Mouse (Mus musculus): ENCODE data around the gene Aarsd1. TPM values are rescaled to one million over a fixed set of nuclear protein-coding genes. Genes with fewer than 3 reads are reported as not detected.
"Not testable (repeated sequence)": the region's sequence is repeated elsewhere in the genome, so short reads cannot be mapped to it uniquely, and the experiment has no call there.

Gene Aarsd1
- polyA plus RNA-seq (2014; fragmentation: Nextera tagmentation; extraction: Ambion mirVana): 85.2 and 99.0 TPM in 2 replicates

GRCm38 (mm10) chr11:101417101-101417855, at the start of gene Aarsd1:
Aarsd1 (minus strand) TSS chr11:101417615.
- H3K27ac ChIP-seq (ENCODE audit: low read depth, low read length): peak within 1 kb of the TSS; percentile 13; the same call in 1 of the 2 replicates
- peak; percentile 75 for ATAC-seq (ENCODE audit: low FRiP score, low TSS enrichment)
- under 1% methylated on average over 45 of the region's 45 CpGs for WGBS

GRCm38 (mm10) chr11:101466552-101466950, 49.1 kb upstream of the Aarsd1 start:
- H3K9ac ChIP-seq (ENCODE audit: low read depth, low read length): peak overlapping the region; percentile 81; the same call in 1 of the 2 replicates
- peak overlapping the region; percentile 99 for H3K4me2 ChIP-seq (replicated peaks; ENCODE audit: low read depth, low read length)
- peak overlapping the region; percentile 80 for H3K4me3 ChIP-seq (ENCODE audit: low read length)
- WGBS: 58% methylated on average over 5 of the region's 5 CpGs
- not testable (repeated sequence) for H3K36me3 ChIP-seq (ENCODE audit: control insufficient read depth, insufficient read depth, low read length); H3K9me3 ChIP-seq (ENCODE audit: control insufficient read depth, low read length); H3K27me3 ChIP-seq (ENCODE audit: control insufficient read depth, insufficient read depth, low read length); ATAC-seq (ENCODE audit: low FRiP score, low TSS enrichment); H3K27ac ChIP-seq (ENCODE audit: low read depth, low read length)
- H3K4me1 ChIP-seq (ENCODE audit: control insufficient read depth, insufficient read depth, low read length): peaks cover 35% of the 10 kb centered on the region

More at GRCm38 (mm10) chr11:101417101-101417855, at the start of gene Aarsd1:
- H3K27me3 ChIP-seq (ENCODE audit: control insufficient read depth, insufficient read depth, low read length): no peaks in the 10 kb centered on the region
- H3K4me3 ChIP-seq (ENCODE audit: low read length): peak within 1 kb of the TSS; percentile 94
- H3K9ac ChIP-seq (ENCODE audit: low read depth, low read length): peak within 1 kb of the TSS; percentile 82
- H3K36me3 ChIP-seq (ENCODE audit: control insufficient read depth, insufficient read depth, low read length): peaks cover 18% of the 10 kb centered on the region
- H3K9me3 ChIP-seq (ENCODE audit: control insufficient read depth, low read length): no peaks in the 10 kb centered on the region
- H3K4me2 ChIP-seq (replicated peaks; ENCODE audit: low read depth, low read length): peak within 1 kb of the TSS; percentile 85
- peaks cover 8% of the 10 kb centered on the region for H3K4me1 ChIP-seq (ENCODE audit: control insufficient read depth, insufficient read depth, low read length)

- 1% methylated on average over 60 of the region's 60 CpGs for WGBS
- Histone ChIP-seq H3K9ac (ENCODE audit: low read depth, low read length) (peak within 1 kb of the TSS; percentile 81), H3K9me3 (ENCODE audit: control insufficient read depth, low read length) (no peaks in the 10 kb centered on the region), H3K4me1 (ENCODE audit: control insufficient read depth, insufficient read depth, low read length) (peaks cover 35% of the 10 kb centered on the region), H3K4me2 (replicated peaks; ENCODE audit: low read depth, low read length) (peak within 1 kb of the TSS; percentile 99), H3K27me3 (ENCODE audit: control insufficient read depth, insufficient read depth, low read length) (no peaks in the 10 kb centered on the region), H3K27ac (ENCODE audit: low read depth, low read length) (peak within 1 kb of the TSS; percentile 79), H3K36me3 (ENCODE audit: control insufficient read depth, insufficient read depth, low read length) (peaks cover 9% of the 10 kb centered on the region; the same call in 1 of the 2 replicates), H3K4me3 (ENCODE audit: low read length) (peak within 1 kb of the TSS; percentile 80)
- peak; percentile 47; the same call in 1 of the 2 replicates for ATAC-seq (ENCODE audit: low FRiP score, low TSS enrichment)
These were observed 48.6 kb upstream of the Aarsd1 start, which contains the start of gene Vat1 for GRCm38 (mm10) chr11:101465869-101466551. Vat1 (minus strand) TSS chr11:101466230.

GRCm38 (mm10) chr11:101465101-101465868, 47.9 kb upstream of the Aarsd1 start:
- Histone ChIP-seq H3K4me2 (replicated peaks; ENCODE audit: low read depth, low read length) (peak overlapping the region; percentile 99), H3K9ac (ENCODE audit: low read depth, low read length) (peak overlapping the region; percentile 81), H3K27me3 (ENCODE audit: control insufficient read depth, insufficient read depth, low read length) (no peaks in the 10 kb centered on the region), H3K36me3 (ENCODE audit: control insufficient read depth, insufficient read depth, low read length) (peaks cover 9% of the 10 kb centered on the region; the same call in 1 of the 2 replicates), H3K4me3 (ENCODE audit: low read length) (peak overlapping the region; percentile 80), H3K9me3 (ENCODE audit: control insufficient read depth, low read length) (no peaks in the 10 kb centered on the region), H3K4me1 (ENCODE audit: control insufficient read depth, insufficient read depth, low read length) (peaks cover 36% of the 10 kb centered on the region), H3K27ac (ENCODE audit: low read depth, low read length) (peak overlapping the region; percentile 79)
- ATAC-seq (ENCODE audit: low FRiP score, low TSS enrichment): peak; percentile 36
- 2% methylated on average over 51 of the region's 51 CpGs for WGBS

GRCm38 (mm10) chr11:101464211-101465100, 47.0 kb upstream of the Aarsd1 start, which contains the start of gene Rnd2:
Rnd2 (plus strand) TSS chr11:101464999.
- peaks cover 43% of the 10 kb centered on the region for H3K4me1 ChIP-seq (ENCODE audit: control insufficient read depth, insufficient read depth, low read length)

GRCm38 (mm10) chr11:101462583-101463440, 45.4 kb upstream of the Aarsd1 start:
- H3K4me1 ChIP-seq (ENCODE audit: control insufficient read depth, insufficient read depth, low read length): peaks cover 38% of the 10 kb centered on the region
- H3K27ac ChIP-seq (ENCODE audit: low read depth, low read length): no peak overlapping the region
- H3K27me3 ChIP-seq (ENCODE audit: control insufficient read depth, insufficient read depth, low read length): no peaks in the 10 kb centered on the region
- no peak overlapping the region for H3K4me2 ChIP-seq (replicated peaks; ENCODE audit: low read depth, low read length)
- ATAC-seq (ENCODE audit: low FRiP score, low TSS enrichment): no peak
- no peaks in the 10 kb centered on the region for H3K9me3 ChIP-seq (ENCODE audit: control insufficient read depth, low read length)
- H3K36me3 ChIP-seq (ENCODE audit: control insufficient read depth, insufficient read depth, low read length): peaks cover 19% of the 10 kb centered on the region; the same call in 1 of the 2 replicates
- H3K4me3 ChIP-seq (ENCODE audit: low read length): no peak overlapping the region
- no peak overlapping the region for H3K9ac ChIP-seq (ENCODE audit: low read depth, low read length)
- 25% methylated on average over 13 of the region's 13 CpGs for WGBS

More at GRCm38 (mm10) chr11:101464211-101465100, 47.0 kb upstream of the Aarsd1 start, which contains the start of gene Rnd2:
- Histone ChIP-seq H3K9ac (ENCODE audit: low read depth, low read length) (peak within 1 kb of the TSS; percentile 81), H3K4me2 (replicated peaks; ENCODE audit: low read depth, low read length) (peak within 1 kb of the TSS; percentile 99), H3K36me3 (ENCODE audit: control insufficient read depth, insufficient read depth, low read length) (peaks cover 14% of the 10 kb centered on the region; the same call in 1 of the 2 replicates), H3K27ac (ENCODE audit: low read depth, low read length) (peak within 1 kb of the TSS; percentile 79), H3K9me3 (ENCODE audit: control insufficient read depth, low read length) (no peaks in the 10 kb centered on the region), H3K27me3 (ENCODE audit: control insufficient read depth, insufficient read depth, low read length) (no peaks in the 10 kb centered on the region), H3K4me3 (ENCODE audit: low read length) (peak within 1 kb of the TSS; percentile 80)
- 4% methylated on average over 12 of the region's 12 CpGs for WGBS
- ATAC-seq (ENCODE audit: low FRiP score, low TSS enrichment): peak; percentile 8; the same call in 1 of the 2 replicates

GRCm38 (mm10) chr11:101462141-101462540, 44.7 kb upstream of the Aarsd1 start:
- Histone ChIP-seq H3K4me3 (ENCODE audit: low read length) (no peak overlapping the region), H3K4me2 (replicated peaks; ENCODE audit: low read depth, low read length) (no peak overlapping the region), H3K4me1 (ENCODE audit: control insufficient read depth, insufficient read depth, low read length) (peaks cover 38% of the 10 kb centered on the region), H3K27me3 (ENCODE audit: control insufficient read depth, insufficient read depth, low read length) (no peaks in the 10 kb centered on the region), H3K9ac (ENCODE audit: low read depth, low read length) (no peak overlapping the region), H3K27ac (ENCODE audit: low read depth, low read length) (no peak overlapping the region), H3K36me3 (ENCODE audit: control insufficient read depth, insufficient read depth, low read length) (peaks cover 19% of the 10 kb centered on the region; the same call in 1 of the 2 replicates), H3K9me3 (ENCODE audit: control insufficient read depth, low read length) (no peaks in the 10 kb centered on the region)
- ATAC-seq (ENCODE audit: low FRiP score, low TSS enrichment): no peak
- 75% methylated on average over 14 of the region's 14 CpGs for WGBS

All from kidney, embryonic 14.5 days (tissue).